Mouse (Mus musculus): ENCODE results near the gene Fut11. TPM values are rescaled to one million over a fixed set of nuclear protein-coding genes. Genes with fewer than 3 reads are reported as not detected.

Gene Fut11
- polyA plus RNA-seq, 1 experiment = 24.7 TPM

DNA sequence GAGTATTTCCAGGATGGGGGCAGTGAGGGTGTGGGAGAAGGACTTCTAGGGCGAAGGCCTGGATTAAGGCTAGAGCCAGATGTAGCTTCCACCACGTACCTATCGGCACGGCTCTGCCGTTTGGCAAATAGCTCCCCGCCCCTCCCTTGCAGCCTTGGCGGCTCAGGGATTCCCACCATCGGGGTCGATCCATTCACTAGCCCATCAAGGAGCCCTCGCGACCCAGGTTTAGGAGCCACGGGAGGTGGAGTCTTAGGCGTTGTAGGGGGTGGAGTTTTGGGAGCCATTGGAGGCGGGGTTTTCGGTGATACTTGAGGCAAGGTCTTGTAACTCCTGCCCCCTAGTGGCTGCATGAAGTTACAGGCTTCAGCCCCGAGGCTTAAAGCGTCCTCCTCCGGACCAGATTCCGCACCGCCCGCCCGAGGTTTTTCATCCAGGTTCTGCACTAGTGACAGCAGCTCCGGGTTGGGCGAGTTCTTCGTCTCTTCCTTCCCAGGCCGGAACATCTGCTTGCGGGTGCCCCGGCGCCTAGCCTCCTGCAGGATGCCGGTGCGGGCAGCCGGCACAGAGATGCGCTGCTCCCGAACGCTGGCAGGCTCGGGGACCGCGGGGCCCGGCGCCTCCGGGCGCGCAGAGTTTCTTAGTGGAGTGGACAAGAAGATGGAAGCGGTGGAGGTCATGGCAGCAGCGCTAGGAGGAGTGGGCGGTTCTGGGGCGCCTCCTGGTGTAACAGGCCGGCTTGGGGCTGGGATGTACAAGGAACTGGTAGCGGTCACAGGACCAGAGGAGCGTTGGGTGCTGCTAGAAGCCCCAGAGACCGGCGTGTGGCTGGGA lies 33.7 kb upstream of the Fut11 start:
- DNase-seq (ENCODE audit: low read depth) = peak; percentile 98
- peak; percentile 93 for TF ChIP-seq CTCF (IDR thresholded peaks at IDR 0.05; ENCODE audit: borderline replicate concordance, extremely low read depth, insufficient read depth, insufficient read length)
- no peak for TF ChIP-seq POLR2A (IDR thresholded peaks at IDR 0.05; ENCODE audit: borderline replicate concordance, extremely low read depth, insufficient read depth, insufficient read length, poor library complexity, severe bottlenecking)

DNA sequence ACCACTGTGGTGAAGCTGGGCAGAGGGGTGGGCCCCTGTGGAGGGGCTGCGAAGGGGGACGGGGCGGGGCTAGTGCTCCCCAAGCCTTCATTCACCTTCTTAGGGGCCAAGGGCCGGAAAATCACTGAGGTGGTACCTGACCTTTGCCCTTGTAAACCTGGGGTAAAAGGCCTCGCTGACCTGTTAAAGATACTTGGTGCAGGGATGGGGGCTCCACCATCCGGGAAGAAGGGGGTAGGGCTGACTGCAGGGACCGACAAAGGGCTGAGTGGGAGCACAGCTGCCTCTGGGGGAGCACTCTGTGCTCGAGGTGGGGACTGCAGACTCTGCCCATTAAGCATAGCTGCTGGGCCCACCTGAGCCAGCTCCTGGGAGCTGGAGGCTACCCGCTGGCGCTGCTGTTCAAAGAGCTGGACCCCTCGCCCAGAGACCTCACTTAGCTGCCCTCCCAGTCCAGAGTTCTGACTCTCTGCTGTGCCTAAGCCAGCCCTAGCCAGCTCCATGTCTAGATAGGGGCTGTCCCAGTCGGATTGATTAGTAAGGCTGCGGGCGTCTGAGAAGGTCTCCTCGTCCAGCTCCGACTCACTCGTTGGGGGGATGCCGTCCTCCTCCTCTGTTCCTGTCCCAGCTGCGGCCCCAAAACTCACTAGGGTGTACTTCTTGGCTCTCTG lies 33.0 kb upstream of the Fut11 start:
- TF ChIP-seq CTCF (IDR thresholded peaks at IDR 0.05; ENCODE audit: borderline replicate concordance, extremely low read depth, insufficient read depth, insufficient read length) (no peak), POLR2A (IDR thresholded peaks at IDR 0.05; ENCODE audit: borderline replicate concordance, extremely low read depth, insufficient read depth, insufficient read length, poor library complexity, severe bottlenecking) (no peak)
- DNase-seq (ENCODE audit: low read depth) = peak; percentile 47

GRCm38 (mm10) chr14:20662740-20663139 lies 32.0 kb upstream of the Fut11 start:
- no peak for TF ChIP-seq POLR2A (IDR thresholded peaks at IDR 0.05; ENCODE audit: borderline replicate concordance, extremely low read depth, insufficient read depth, insufficient read length, poor library complexity, severe bottlenecking)
- no peak for DNase-seq (ENCODE audit: low read depth)

DNA sequence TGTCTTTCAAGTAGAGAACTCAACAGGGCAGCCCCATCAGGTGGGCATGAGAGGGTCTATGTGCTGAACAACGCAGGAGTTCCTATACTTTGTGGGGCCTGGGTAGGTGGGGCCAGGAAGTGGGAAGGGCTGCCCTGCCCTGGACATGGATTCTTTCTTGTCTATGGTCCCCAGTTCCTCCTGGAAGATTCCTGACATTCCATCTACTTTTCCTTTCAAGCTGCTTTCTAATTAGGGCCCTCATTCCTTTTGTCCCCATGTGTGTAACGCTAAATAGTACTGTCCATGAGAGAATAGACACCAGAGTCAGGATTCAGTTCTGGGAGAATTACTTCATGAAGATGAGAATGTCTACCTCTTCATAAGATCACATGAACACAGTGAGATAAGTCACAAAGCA lies 31.2 kb upstream of the Fut11 start:
- DNase-seq (ENCODE audit: low read depth) = no peak
- TF ChIP-seq CTCF (IDR thresholded peaks at IDR 0.05; ENCODE audit: borderline replicate concordance, extremely low read depth, insufficient read depth, insufficient read length) = no peak
- no peak for TF ChIP-seq POLR2A (IDR thresholded peaks at IDR 0.05; ENCODE audit: borderline replicate concordance, extremely low read depth, insufficient read depth, insufficient read length, poor library complexity, severe bottlenecking)

GRCm38 (mm10) chr14:20664436-20664835 lies 30.3 kb upstream of the Fut11 start:
- peak; percentile 45 for DNase-seq (ENCODE audit: low read depth)
- TF ChIP-seq POLR2A (IDR thresholded peaks at IDR 0.05; ENCODE audit: borderline replicate concordance, extremely low read depth, insufficient read depth, insufficient read length, poor library complexity, severe bottlenecking) (no peak), CTCF (IDR thresholded peaks at IDR 0.05; ENCODE audit: borderline replicate concordance, extremely low read depth, insufficient read depth, insufficient read length) (no peak)

DNA sequence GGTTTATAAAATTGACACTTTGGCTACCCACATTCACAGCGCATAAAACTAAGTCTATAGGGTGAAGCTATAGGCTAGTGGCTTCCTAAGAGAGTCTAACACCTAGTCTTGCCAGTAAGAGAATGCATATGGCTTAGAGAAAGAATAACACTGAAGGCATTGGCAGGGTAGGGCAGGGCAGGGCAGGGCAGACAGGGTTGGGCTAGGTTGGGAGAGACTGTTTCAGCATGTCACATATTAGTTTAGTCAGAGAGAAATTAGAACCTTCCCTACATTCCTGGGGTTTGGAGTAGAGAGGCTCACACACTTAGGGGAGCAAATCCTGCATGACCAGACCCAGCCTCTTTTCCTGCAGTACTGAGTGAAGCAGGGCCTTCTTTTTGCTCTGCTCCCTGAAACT lies 27.3 kb upstream of the Fut11 start:
- TF ChIP-seq CTCF (IDR thresholded peaks at IDR 0.05; ENCODE audit: borderline replicate concordance, extremely low read depth, insufficient read depth, insufficient read length) (no peak), POLR2A (IDR thresholded peaks at IDR 0.05; ENCODE audit: borderline replicate concordance, extremely low read depth, insufficient read depth, insufficient read length, poor library complexity, severe bottlenecking) (no peak)
- no peak for DNase-seq (ENCODE audit: low read depth)

DNA sequence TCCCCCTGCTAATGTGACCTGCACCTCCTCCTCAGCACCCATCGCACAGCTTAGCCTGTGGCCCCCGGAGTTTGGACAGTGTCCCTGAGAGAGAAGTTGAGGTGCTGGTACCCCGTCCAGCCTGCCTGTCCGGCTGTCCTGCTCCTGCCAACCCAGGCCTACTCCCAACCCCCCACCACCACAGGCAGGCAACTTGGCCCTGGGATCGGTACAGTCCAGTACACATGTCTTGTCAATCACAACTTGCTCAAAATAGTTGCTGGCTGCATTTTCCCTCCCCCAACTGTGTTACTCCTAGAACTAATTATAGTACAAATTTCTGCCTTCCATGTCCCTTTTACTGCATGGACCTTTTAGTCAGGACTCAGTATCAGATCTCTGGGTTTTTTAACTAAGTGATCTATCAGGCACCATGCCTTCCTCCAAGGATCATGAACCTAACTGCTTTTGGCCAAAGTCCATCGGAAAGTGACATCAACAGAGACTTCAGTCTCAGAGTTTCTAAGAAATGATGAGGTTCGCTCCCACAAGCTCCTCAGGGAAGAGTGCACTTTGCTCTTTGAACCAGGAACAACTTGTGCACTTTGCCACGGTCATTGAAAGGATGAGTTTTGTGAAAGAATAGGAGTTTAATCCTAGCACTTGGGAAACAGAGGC lies 26.5 kb upstream of the Fut11 start, which contains the start of gene Synpo2l:
TSS of gene Synpo2l (minus strand) at position 201 of the 657 bp plus-strand sequence.
- no peak for TF ChIP-seq POLR2A (IDR thresholded peaks at IDR 0.05; ENCODE audit: borderline replicate concordance, extremely low read depth, insufficient read depth, insufficient read length, poor library complexity, severe bottlenecking)
- TF ChIP-seq CTCF (IDR thresholded peaks at IDR 0.05; ENCODE audit: borderline replicate concordance, extremely low read depth, insufficient read depth, insufficient read length) = no peak
- DNase-seq (ENCODE audit: low read depth) = no peak

GRCm38 (mm10) chr14:20672990-20673389 lies 21.8 kb upstream of the Fut11 start:
- TF ChIP-seq POLR2A (IDR thresholded peaks at IDR 0.05; ENCODE audit: borderline replicate concordance, extremely low read depth, insufficient read depth, insufficient read length, poor library complexity, severe bottlenecking) = no peak
- peak; percentile 32; the same call in 1 of the 2 replicates for TF ChIP-seq CTCF (IDR thresholded peaks at IDR 0.05; ENCODE audit: borderline replicate concordance, extremely low read depth, insufficient read depth, insufficient read length)
- DNase-seq (ENCODE audit: low read depth) = peak; percentile 32

DNA sequence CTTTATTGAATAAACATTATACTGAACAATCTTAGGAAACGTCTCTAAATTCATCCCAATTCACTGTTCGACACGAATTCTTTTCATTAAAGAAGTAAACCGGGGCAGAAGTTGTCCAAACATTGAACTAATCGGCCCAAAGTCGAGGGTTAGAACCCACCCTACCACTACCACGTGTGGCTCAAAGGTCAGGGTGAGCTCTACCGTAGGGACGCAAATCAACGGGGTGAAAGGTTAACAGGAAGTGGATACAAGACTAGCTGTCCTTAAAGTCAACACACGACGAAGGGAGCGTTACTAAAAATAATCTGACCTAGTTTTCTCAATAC lies 21.1 kb upstream of the Fut11 start:
- no peak for DNase-seq (ENCODE audit: low read depth)

GRCm38 (mm10) chr14:20674064-20674833 lies 20.5 kb upstream of the Fut11 start, which contains the start of gene Sec24c:
Gene Sec24c, plus strand, starts transcription at chr14:20674308.
- no peak for TF ChIP-seq CTCF (IDR thresholded peaks at IDR 0.05; ENCODE audit: borderline replicate concordance, extremely low read depth, insufficient read depth, insufficient read length)
- peak; percentile 23; the same call in 1 of the 2 replicates for TF ChIP-seq POLR2A (IDR thresholded peaks at IDR 0.05; ENCODE audit: borderline replicate concordance, extremely low read depth, insufficient read depth, insufficient read length, poor library complexity, severe bottlenecking)
- peak; percentile 99 for DNase-seq (ENCODE audit: low read depth)

More for the DNA sequence above, 21.1 kb upstream of the Fut11 start:
- TF ChIP-seq CTCF (IDR thresholded peaks at IDR 0.05; ENCODE audit: borderline replicate concordance, extremely low read depth, insufficient read depth, insufficient read length) (no peak), POLR2A (IDR thresholded peaks at IDR 0.05; ENCODE audit: borderline replicate concordance, extremely low read depth, insufficient read depth, insufficient read length, poor library complexity, severe bottlenecking) (no peak)

- TF ChIP-seq POLR2A (IDR thresholded peaks at IDR 0.05; ENCODE audit: borderline replicate concordance, extremely low read depth, insufficient read depth, insufficient read length, poor library complexity, severe bottlenecking) (no peak), CTCF (IDR thresholded peaks at IDR 0.05; ENCODE audit: borderline replicate concordance, extremely low read depth, insufficient read depth, insufficient read length) (no peak)
- no peak for DNase-seq (ENCODE audit: low read depth)
Observed at GRCm38 (mm10) chr14:20677906-20678305, 16.9 kb upstream of the Fut11 start.

All from brain, embryonic 14.5 days (tissue).